Mouse (Mus musculus) brain, embryonic 14.5 days (tissue): ENCODE measurements at regions not wholly inside any gene's neighbourhood (a gene's known extent, or its start where the extent isn't known, plus 50 kb on each side); places are given as distances from the start of the nearest gene placed in this dataset.

ENCODE experiments used
- CTCF ChIP-seq: fragments of 200-500 bp; IDR thresholded peaks from 2 replicates; pipeline ENCODE4 v1.5.1; 2012; ENCODE audit warnings: inconsistent platforms, mild to moderate bottlenecking, moderate library complexity, borderline replicate concordance; ENCODE audit not compliant: insufficient read depth, insufficient read length; ENCODE audit errors: extremely low read depth
- POLR2A ChIP-seq: fragments of 200-500 bp; IDR thresholded peaks from 2 replicates; pipeline ENCODE4 v1.6.1; 2012; ENCODE audit warnings: mild to moderate bottlenecking, inconsistent platforms, borderline replicate concordance; ENCODE audit not compliant: poor library complexity, insufficient read depth, insufficient read length, severe bottlenecking; ENCODE audit errors: extremely low read depth

DNA sequence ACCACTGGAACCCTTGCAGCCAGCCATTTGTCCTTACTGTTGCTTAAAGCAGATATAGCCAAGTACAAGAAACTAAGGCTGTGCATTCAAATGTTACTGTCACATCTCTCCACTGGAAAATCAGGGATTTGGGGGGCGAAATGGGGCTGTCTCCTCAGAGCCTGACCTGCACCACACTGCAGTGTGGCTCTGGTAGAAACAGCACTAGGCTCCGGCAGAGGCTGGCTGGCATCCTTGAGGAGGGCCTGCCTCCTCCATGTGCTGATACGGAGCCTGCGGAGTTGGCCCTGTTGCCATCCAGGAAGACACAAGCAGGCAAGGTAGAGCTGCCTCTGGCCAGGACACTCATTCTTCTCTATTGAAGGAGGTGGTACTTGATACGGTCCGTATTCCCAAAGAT lies 50.4 kb upstream of the Zfp637 start:
- TF ChIP-seq CTCF = no peak
- TF ChIP-seq POLR2A = no peak
